Mouse (Mus musculus) lung, adult 2 months (tissue): ENCODE data around the gene Myo9a. TPM values are rescaled to one million over a fixed set of nuclear protein-coding genes. Genes with fewer than 3 reads are reported as not detected.
A peak's percentile ranks its signal among the peaks of the same experiment; 100 is the strongest.

Experiments used
- DNase-seq: peaks from one replicate; pipeline ENCODE4 v3.0.0; 2022
- H3K4me1 ChIP-seq: fragments of 200-500 bp; 2 replicates; pipeline ENCODE4 v1.6.1; 2011; ENCODE audit warnings: low read length; ENCODE audit not compliant: control insufficient read depth, insufficient read depth
- H3K4me3 ChIP-seq: fragments of 200-500 bp; replicated peaks from 2 replicates; pipeline ENCODE3; 2011; ENCODE audit warnings: low read depth, mild to moderate bottlenecking, control low read depth, low read length; ENCODE audit errors: extremely low read depth
- CTCF ChIP-seq: fragments of 200-500 bp; IDR thresholded peaks from 2 replicates; pipeline ENCODE4 v1.5.1; 2011; ENCODE audit warnings: mild to moderate bottlenecking, low read length, control low read depth; ENCODE audit not compliant: insufficient read depth
- POLR2A ChIP-seq: fragments of 200-500 bp; IDR thresholded peaks from 2 replicates; pipeline ENCODE4 v1.6.1; 2011; ENCODE audit warnings: low read depth, mild to moderate bottlenecking, control low read depth, low read length, borderline replicate concordance; ENCODE audit errors: extremely low read depth
- WGBS: fragments of 180-500 bp; shearing (Covaris S2); methylation state at CpG from one replicate; pipeline ENCODE4 v1.1.7; 2018; 5-methylcytosine and 5-hydroxymethylcytosine counted together
- polyA plus RNA-seq: library from polyadenylated mRNA; depleted of rRNA; stranded (reverse); fragments of >200 nt; gene quantifications from 2 replicates; pipeline ENCODE4 v1.2.3, GENCODE M21; 2012

Gene Myo9a
- polyA plus RNA-seq, 1 experiment, result 5.2 TPM

- WGBS, result 12% methylated on average over 10 of the region's 10 CpGs
- DNase-seq, result peak; percentile 67
- Histone ChIP-seq H3K4me1 (no peaks in the 10 kb centered on the region; the same call in 1 of the 2 replicates), H3K4me3 (no peak overlapping the region)
- TF ChIP-seq POLR2A (no peak), CTCF (peak; percentile 68)
Measured at GRCm38 (mm10) chr9:59723096-59723657, 27.5 kb upstream of the Myo9a start.

- Histone ChIP-seq H3K4me3 (no peak overlapping the region), H3K4me1 (no peaks in the 10 kb centered on the region; the same call in 1 of the 2 replicates)
- peak; percentile 48 for DNase-seq
- 50% methylated on average over 8 of the region's 8 CpGs for WGBS
- TF ChIP-seq POLR2A, result no peak
- no peak for TF ChIP-seq CTCF
Measured at GRCm38 (mm10) chr9:59723791-59724442, 26.8 kb upstream of the Myo9a start.

GRCm38 (mm10) chr9:59725515-59725914, 25.2 kb upstream of the Myo9a start:
- DNase-seq, result peak; percentile 13
- TF ChIP-seq CTCF (no peak), POLR2A (no peak)
- Histone ChIP-seq H3K4me1 (no peaks in the 10 kb centered on the region; the same call in 1 of the 2 replicates), H3K4me3 (no peak overlapping the region)
- 58% methylated on average over 10 of the region's 10 CpGs for WGBS

- WGBS, result 68% methylated on average over 11 of the region's 11 CpGs
- Histone ChIP-seq H3K4me1 (no peaks in the 10 kb centered on the region; the same call in 1 of the 2 replicates), H3K4me3 (no peak overlapping the region)
- DNase-seq, result no peak
- TF ChIP-seq POLR2A, result no peak
- TF ChIP-seq CTCF, result no peak
Measured at GRCm38 (mm10) chr9:59727569-59728286, 23.0 kb upstream of the Myo9a start.

GRCm38 (mm10) chr9:59731136-59731535, 19.6 kb upstream of the Myo9a start:
- TF ChIP-seq POLR2A (no peak), CTCF (no peak)
- Histone ChIP-seq H3K4me1 (no peaks in the 10 kb centered on the region; the same call in none of the 2 replicates), H3K4me3 (no peak overlapping the region)
- DNase-seq, result no peak
- WGBS, result 87% methylated on average over 5 of the region's 5 CpGs

- WGBS, result 52% methylated on average over 6 of the region's 6 CpGs
- TF ChIP-seq POLR2A, result no peak
- TF ChIP-seq CTCF, result no peak
- H3K4me3 ChIP-seq, result no peak overlapping the region
- DNase-seq, result no peak
- H3K4me1 ChIP-seq, result no peaks in the 10 kb centered on the region; the same call in 1 of the 2 replicates
Measured at GRCm38 (mm10) chr9:59733075-59733474, 17.6 kb upstream of the Myo9a start.

GRCm38 (mm10) chr9:59735394-59735793, 15.3 kb upstream of the Myo9a start:
- DNase-seq, result no peak
- TF ChIP-seq POLR2A (no peak), CTCF (no peak)
- no peaks in the 10 kb centered on the region; the same call in 1 of the 2 replicates for H3K4me1 ChIP-seq
- 55% methylated on average over 4 of the region's 4 CpGs for WGBS
- H3K4me3 ChIP-seq, result no peak overlapping the region

GRCm38 (mm10) chr9:59740593-59740992, 10.1 kb upstream of the Myo9a start:
- H3K4me1 ChIP-seq, result no peaks in the 10 kb centered on the region
- no peak overlapping the region for H3K4me3 ChIP-seq
- 72% methylated on average over 2 of the region's 2 CpGs for WGBS
- no peak for DNase-seq
- TF ChIP-seq CTCF, result no peak
- no peak for TF ChIP-seq POLR2A

GRCm38 (mm10) chr9:59743903-59744302, 6.8 kb upstream of the Myo9a start:
- H3K4me3 ChIP-seq, result no peak overlapping the region
- TF ChIP-seq POLR2A (no peak), CTCF (no peak)
- H3K4me1 ChIP-seq, result no peaks in the 10 kb centered on the region
- WGBS, result 97% methylated on average over 3 of the region's 3 CpGs
- DNase-seq, result no peak

- no peak for DNase-seq
- H3K4me1 ChIP-seq, result peaks cover 3% of the 10 kb centered on the region
- 81% methylated on average over 2 of the region's 2 CpGs for WGBS
- H3K4me3 ChIP-seq, result no peak overlapping the region
- TF ChIP-seq CTCF (no peak), POLR2A (no peak)
Measured at GRCm38 (mm10) chr9:59748387-59748786, 2.3 kb upstream of the Myo9a start.
